Mouse (Mus musculus): ENCODE measurements around the gene Irgm1.

- TF ChIP-seq CTCF (IDR thresholded peaks at IDR 0.05; ENCODE audit: control insufficient read depth, insufficient read depth, insufficient replicate concordance, low read depth, low read length) = no peak
- TF ChIP-seq POLR2A (IDR thresholded peaks at IDR 0.05; ENCODE audit: control insufficient read depth, low read depth, low read length) = no peak; the same call in 1 of the 2 replicates
Measured at GRCm38 (mm10) chr11:48837310-48838180, 33.9 kb downstream of the Irgm1 start.
